Mouse (Mus musculus) lung, adult 2 months (tissue): ENCODE measurements around the gene Fbxo42. TPM values are rescaled to one million over a fixed set of nuclear protein-coding genes. Genes with fewer than 3 reads are reported as not detected.

Experiments used
- DNase-seq: peaks from one replicate; pipeline ENCODE4 v3.0.0; 2022
- H3K4me1 ChIP-seq: fragments of 200-500 bp; 2 replicates; pipeline ENCODE4 v1.6.1; 2011; ENCODE audit warnings: low read length; ENCODE audit not compliant: control insufficient read depth, insufficient read depth
- H3K4me3 ChIP-seq: fragments of 200-500 bp; replicated peaks from 2 replicates; pipeline ENCODE3; 2011; ENCODE audit warnings: low read depth, mild to moderate bottlenecking, control low read depth, low read length; ENCODE audit errors: extremely low read depth
- CTCF ChIP-seq: fragments of 200-500 bp; IDR thresholded peaks from 2 replicates; pipeline ENCODE4 v1.5.1; 2011; ENCODE audit warnings: mild to moderate bottlenecking, low read length, control low read depth; ENCODE audit not compliant: insufficient read depth
- POLR2A ChIP-seq: fragments of 200-500 bp; IDR thresholded peaks from 2 replicates; pipeline ENCODE4 v1.6.1; 2011; ENCODE audit warnings: low read depth, mild to moderate bottlenecking, control low read depth, low read length, borderline replicate concordance; ENCODE audit errors: extremely low read depth
- WGBS: fragments of 180-500 bp; shearing (Covaris S2); methylation state at CpG from one replicate; pipeline ENCODE4 v1.1.7; 2018; 5-methylcytosine and 5-hydroxymethylcytosine counted together
- polyA plus RNA-seq: library from polyadenylated mRNA; depleted of rRNA; stranded (reverse); fragments of >200 nt; gene quantifications from 2 replicates; pipeline ENCODE4 v1.2.3, GENCODE M21; 2012

Gene Fbxo42
- polyA plus RNA-seq, 1 experiment, result 13.8 TPM

GRCm38 (mm10) chr4:141210524-141211219, 63.0 kb downstream of the Fbxo42 start:
- 59% methylated on average over 14 of the region's 14 CpGs for WGBS
- Histone ChIP-seq H3K4me3 (peak overlapping the region; percentile 58), H3K4me1 (peaks cover 7% of the 10 kb centered on the region; the same call in 1 of the 2 replicates)
- no peak for TF ChIP-seq POLR2A
- DNase-seq, result no peak

- DNase-seq, result no peak
- 95% methylated on average over 4 of the region's 4 CpGs for WGBS
- peaks cover 7% of the 10 kb centered on the region; the same call in 1 of the 2 replicates for H3K4me1 ChIP-seq
- TF ChIP-seq POLR2A (no peak), CTCF (no peak)
- H3K4me3 ChIP-seq, result no peak overlapping the region
These were observed 63.9 kb downstream of the Fbxo42 start for GRCm38 (mm10) chr4:141211646-141212045.

- no peak overlapping the region for H3K4me3 ChIP-seq
- H3K4me1 ChIP-seq, result peaks cover 7% of the 10 kb centered on the region; the same call in 1 of the 2 replicates
- 78% methylated on average over 9 of the region's 9 CpGs for WGBS
- DNase-seq, result no peak
- TF ChIP-seq CTCF (no peak), POLR2A (no peak)
These were observed 65.2 kb downstream of the Fbxo42 start for GRCm38 (mm10) chr4:141212892-141213291.

- no peak for TF ChIP-seq CTCF
- no peak for TF ChIP-seq POLR2A
- no peak overlapping the region for H3K4me3 ChIP-seq
- no peak for DNase-seq
- H3K4me1 ChIP-seq, result peaks cover 7% of the 10 kb centered on the region; the same call in 1 of the 2 replicates
- WGBS, result 42% methylated on average over 2 of the region's 2 CpGs
These were observed 65.6 kb downstream of the Fbxo42 start for GRCm38 (mm10) chr4:141213342-141213741.

- TF ChIP-seq POLR2A (peak; percentile 32; the same call in 1 of the 2 replicates), CTCF (no peak)
- DNase-seq, result peak; percentile 93
- WGBS, result under 1% methylated on average over 24 of the region's 24 CpGs
- peaks cover 7% of the 10 kb centered on the region; the same call in 1 of the 2 replicates for H3K4me1 ChIP-seq
- H3K4me3 ChIP-seq, result peak within 1 kb of the TSS; percentile 59
These were observed 66.1 kb downstream of the Fbxo42 start, which contains the start of gene Rsg1 for GRCm38 (mm10) chr4:141213770-141214336. Rsg1 (plus strand) TSS chr4:141213956.

- TF ChIP-seq POLR2A (no peak), CTCF (peak; percentile 72)
- no peak for DNase-seq
- 2% methylated on average over 16 of the region's 16 CpGs for WGBS
- Histone ChIP-seq H3K4me3 (peak overlapping the region; percentile 59), H3K4me1 (peaks cover 7% of the 10 kb centered on the region; the same call in 1 of the 2 replicates)
These were observed 66.7 kb downstream of the Fbxo42 start for GRCm38 (mm10) chr4:141214337-141214851.

- WGBS, result 90% methylated on average over 20 of the region's 20 CpGs
- no peak for DNase-seq
- Histone ChIP-seq H3K4me1 (no peaks in the 10 kb centered on the region), H3K4me3 (no peak overlapping the region)
- TF ChIP-seq CTCF (no peak), POLR2A (no peak)
These were observed 72.0 kb downstream of the Fbxo42 start for GRCm38 (mm10) chr4:141219583-141220213.

GRCm38 (mm10) chr4:141221848-141222247, 74.1 kb downstream of the Fbxo42 start:
- no peak for DNase-seq
- Histone ChIP-seq H3K4me1 (no peaks in the 10 kb centered on the region), H3K4me3 (no peak overlapping the region)
- WGBS, result 81% methylated on average over 2 of the region's 2 CpGs
- no peak for TF ChIP-seq POLR2A
- TF ChIP-seq CTCF, result no peak

GRCm38 (mm10) chr4:141222752-141223151, 75.0 kb downstream of the Fbxo42 start:
- no peak overlapping the region for H3K4me3 ChIP-seq
- 94% methylated on average over 5 of the region's 5 CpGs for WGBS
- TF ChIP-seq CTCF (no peak), POLR2A (no peak)
- no peak for DNase-seq
- no peaks in the 10 kb centered on the region for H3K4me1 ChIP-seq
